Mouse (Mus musculus) intestine, embryonic 14.5 days (tissue): Measurements from ENCODE around the gene Akna. TPM values are rescaled to one million over a fixed set of nuclear protein-coding genes. Genes with fewer than 3 reads are reported as not detected.

Source experiments
- ATAC-seq: fragments of 200-750 bp; cut with Nextera tagmentation; replicated peaks from 2 replicates; pipeline ENCODE4 v1.8.0; 2017; ENCODE audit warnings: low read depth, moderate number of reproducible peaks, moderate TSS enrichment, moderate library complexity; ENCODE audit not compliant: low FRiP score, low TSS enrichment
- DNase-seq: peaks from one replicate; pipeline ENCODE4 v3.0.0-alpha.2; 2018; ENCODE audit warnings: low spot score
- H3K27ac ChIP-seq: fragments of 300-500 bp; sonication (generic); 2 replicates; pipeline ENCODE4 v1.5.1; 2014; ENCODE audit warnings: low read depth, mild to moderate bottlenecking, control low read depth
- H3K27me3 ChIP-seq: fragments of 300-500 bp; sonication (generic); replicated peaks from 2 replicates; pipeline ENCODE4 v1.6.1; 2014; ENCODE audit warnings: low read length, control low read depth; ENCODE audit not compliant: control insufficient read depth, insufficient read depth
- H3K36me3 ChIP-seq: fragments of 300-500 bp; sonication (generic); 2 replicates; pipeline ENCODE4 v1.6.1; 2014; ENCODE audit warnings: low read length, control low read depth; ENCODE audit not compliant: control insufficient read depth, insufficient read depth
- H3K4me1 ChIP-seq: fragments of 300-500 bp; sonication (generic); replicated peaks from 2 replicates; pipeline ENCODE4 v1.6.1; 2014; ENCODE audit warnings: low read length, control low read depth, mixed read lengths; ENCODE audit not compliant: control insufficient read depth, insufficient read depth
- H3K4me2 ChIP-seq: fragments of 300-500 bp; sonication (generic); 2 replicates; pipeline ENCODE4 v1.6.1; 2014; ENCODE audit warnings: low read length
- H3K4me3 ChIP-seq: fragments of 300-500 bp; sonication (generic); 2 replicates; pipeline ENCODE4 v1.5.1; 2014; ENCODE audit warnings: low read depth, low read length, control low read depth, mixed read lengths
- H3K9ac ChIP-seq: fragments of 300-500 bp; sonication (generic); 2 replicates; pipeline ENCODE4 v1.6.1; 2014; ENCODE audit warnings: mild to moderate bottlenecking, low read length
- H3K9me3 ChIP-seq: fragments of 300-500 bp; sonication (generic); 2 replicates; pipeline ENCODE4 v1.6.1; 2016; ENCODE audit warnings: low read length, control low read depth; ENCODE audit not compliant: control insufficient read depth
- WGBS: fragments of 180-500 bp; shearing (Covaris S2); extraction: QIAGEN DNeasy Blood & Tissue Kit; methylation state at CpG from one replicate; pipeline ENCODE4 v1.1.7; 2014; 5-methylcytosine and 5-hydroxymethylcytosine counted together
- polyA plus RNA-seq: library from polyadenylated mRNA; unstranded; fragments of >200 nt; fragmentation: Nextera tagmentation; extraction: Ambion mirVana; gene quantifications from 2 replicates; pipeline ENCODE4 v1.2.1, GENCODE M21; 2014

Akna gene
- polyA plus RNA-seq, 1 experiment from 2014 or later = 6.8 TPM

DNA sequence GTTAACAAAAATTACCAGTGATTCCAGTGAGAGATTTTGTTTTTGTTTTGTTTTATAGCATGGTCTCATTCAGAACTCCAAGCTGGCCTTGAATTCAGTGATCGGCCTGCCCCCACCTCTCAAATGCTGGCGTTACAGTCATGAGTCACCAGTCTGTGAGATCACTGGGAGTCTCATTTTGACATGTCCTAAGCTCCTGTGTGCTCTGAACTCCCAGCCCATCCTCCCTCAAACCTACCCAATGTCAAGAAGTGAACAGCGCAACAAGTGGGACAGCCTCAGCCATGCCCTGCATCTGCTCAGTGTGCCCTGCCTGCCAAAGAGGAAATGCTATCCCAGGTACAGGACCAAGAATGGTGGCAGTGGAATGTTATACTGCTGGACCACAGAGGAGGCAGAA, 17.9 kb downstream of the Akna start:
- H3K9ac ChIP-seq = no peak overlapping the region
- H3K4me2 ChIP-seq = no peak overlapping the region
- H3K4me3 ChIP-seq = no peak overlapping the region
- 90% methylated on average over 3 of the region's 3 CpGs for WGBS
- no peak for DNase-seq
- peaks cover 59% of the 10 kb centered on the region for H3K36me3 ChIP-seq
- no peaks in the 10 kb centered on the region for H3K4me1 ChIP-seq
- no peak overlapping the region for H3K27ac ChIP-seq
- H3K27me3 ChIP-seq = no peaks in the 10 kb centered on the region
- no peaks in the 10 kb centered on the region for H3K9me3 ChIP-seq
- ATAC-seq = no peak

DNA sequence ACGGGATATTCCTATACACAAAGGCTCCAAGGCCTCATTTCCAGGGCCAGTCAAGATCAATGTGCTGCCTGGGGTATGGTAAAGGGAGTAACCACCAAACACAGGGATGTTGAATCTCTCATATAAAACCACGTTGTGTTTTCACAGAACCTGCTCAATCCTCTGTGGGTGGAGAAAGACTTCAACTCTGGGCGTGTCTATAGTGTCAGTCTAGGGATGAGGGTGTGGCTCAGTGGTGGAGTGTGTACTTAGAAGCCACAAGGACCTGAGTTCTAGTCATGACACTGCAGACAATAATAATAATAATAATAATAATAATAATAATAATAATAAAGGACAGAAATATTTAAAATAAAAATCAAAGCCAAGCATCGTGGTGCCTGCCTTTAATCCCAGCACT, 18.9 kb downstream of the Akna start:
- Histone ChIP-seq H3K4me1 (no peaks in the 10 kb centered on the region), H3K4me3 (no peak overlapping the region), H3K9ac (no peak overlapping the region), H3K9me3 (no peaks in the 10 kb centered on the region), H3K27me3 (no peaks in the 10 kb centered on the region), H3K36me3 (peaks cover 69% of the 10 kb centered on the region), H3K27ac (no peak overlapping the region), H3K4me2 (no peak overlapping the region)
- ATAC-seq (no peak), DNase-seq (no peak)
- 91% methylated on average over 4 of the region's 4 CpGs for WGBS

DNA sequence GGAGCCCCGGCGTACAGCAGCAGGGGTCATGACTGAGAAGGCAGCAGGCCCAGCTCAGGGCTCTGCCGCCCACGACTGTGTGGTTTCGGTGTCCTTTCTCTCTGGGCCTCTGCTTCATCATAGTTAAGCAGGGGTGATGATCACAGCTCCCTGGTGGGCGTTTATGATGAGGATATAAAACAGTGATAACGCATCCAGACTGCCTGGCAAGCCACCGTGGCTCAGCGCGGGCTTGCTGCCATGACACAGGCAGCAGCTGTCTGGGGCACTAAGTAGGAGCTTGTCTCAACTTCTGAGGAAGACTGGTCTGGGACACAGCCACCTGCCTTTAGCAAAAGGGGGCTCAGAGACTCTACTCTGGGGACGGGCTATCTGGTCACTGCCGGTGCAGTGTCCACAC, 19.7 kb downstream of the Akna start:
- Histone ChIP-seq H3K4me2 (no peak overlapping the region), H3K4me3 (no peak overlapping the region), H3K4me1 (no peaks in the 10 kb centered on the region), H3K27me3 (no peaks in the 10 kb centered on the region), H3K9ac (no peak overlapping the region), H3K36me3 (peaks cover 77% of the 10 kb centered on the region), H3K9me3 (no peaks in the 10 kb centered on the region), H3K27ac (no peak overlapping the region)
- WGBS = 87% methylated on average over 12 of the region's 12 CpGs
- DNase-seq (no peak), ATAC-seq (no peak)

DNA sequence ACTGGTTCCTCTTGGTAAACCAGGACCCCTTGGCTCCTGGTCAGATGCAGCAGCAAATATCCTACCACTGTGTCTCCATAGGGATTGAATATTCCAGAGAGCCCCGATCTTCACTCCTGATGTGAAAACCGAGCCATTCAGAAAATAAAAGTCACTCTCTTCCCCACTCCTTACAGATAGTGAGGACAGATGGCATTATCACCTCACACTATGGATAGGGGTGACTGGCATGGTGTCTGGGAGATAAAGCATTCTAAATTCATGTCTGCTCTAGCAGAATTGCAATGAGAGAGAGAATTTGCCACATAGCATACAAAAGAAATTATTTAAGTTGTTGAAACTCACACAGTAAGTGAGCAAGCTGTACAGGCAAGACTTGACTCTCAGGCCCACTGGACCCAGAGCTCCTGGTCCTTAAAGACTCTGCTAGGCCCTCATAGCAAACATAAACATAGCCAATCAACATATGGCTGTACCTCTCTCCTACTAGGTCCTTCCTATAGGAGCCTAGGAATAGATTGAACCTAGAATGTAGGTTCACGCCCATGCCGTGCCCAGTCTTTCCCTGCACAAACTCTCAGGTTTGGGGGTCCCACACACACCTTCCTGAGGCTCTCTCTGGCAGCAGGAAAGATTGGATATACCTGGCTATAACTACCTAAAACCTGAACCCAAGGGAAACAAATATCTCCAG, 20.3 kb downstream of the Akna start:
- peaks cover 79% of the 10 kb centered on the region for H3K36me3 ChIP-seq

DNA sequence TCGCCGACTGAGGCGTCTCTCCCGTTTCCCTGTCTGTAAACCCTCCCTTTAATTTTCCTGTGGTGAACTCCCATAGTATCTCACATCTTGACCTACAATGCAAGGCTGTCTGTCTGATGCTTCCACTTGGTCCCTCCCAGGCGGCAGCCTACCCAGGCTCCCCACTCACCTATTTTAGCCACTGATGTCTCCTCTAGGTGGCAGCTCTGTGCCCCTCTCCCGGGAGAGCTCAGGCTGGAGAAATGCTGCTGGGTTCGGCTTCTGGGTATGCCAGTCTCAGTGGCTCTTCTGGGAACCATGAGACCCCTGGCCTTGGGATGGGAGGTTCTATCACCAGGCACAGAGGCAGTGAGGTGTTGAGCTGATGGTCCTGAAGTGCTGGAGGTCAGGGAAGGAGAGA, 25.7 kb downstream of the Akna start:
- H3K27me3 ChIP-seq = no peaks in the 10 kb centered on the region
- no peak overlapping the region for H3K27ac ChIP-seq
- H3K9me3 ChIP-seq = no peaks in the 10 kb centered on the region
- DNase-seq = no peak
- no peaks in the 10 kb centered on the region for H3K4me1 ChIP-seq
- no peak for ATAC-seq
- no peak overlapping the region for H3K4me2 ChIP-seq
- no peak overlapping the region for H3K4me3 ChIP-seq
- no peak overlapping the region for H3K9ac ChIP-seq
- WGBS = 72% methylated on average over 7 of the region's 7 CpGs
- peaks cover 93% of the 10 kb centered on the region for H3K36me3 ChIP-seq

More for the DNA sequence above, 20.3 kb downstream of the Akna start:
- Histone ChIP-seq H3K27me3 (no peaks in the 10 kb centered on the region), H3K9ac (no peak overlapping the region), H3K9me3 (no peaks in the 10 kb centered on the region), H3K4me1 (no peaks in the 10 kb centered on the region), H3K4me3 (no peak overlapping the region), H3K4me2 (no peak overlapping the region), H3K27ac (no peak overlapping the region)
- DNase-seq (no peak), ATAC-seq (no peak)
- 88% methylated on average over 4 of the region's 4 CpGs for WGBS

DNA sequence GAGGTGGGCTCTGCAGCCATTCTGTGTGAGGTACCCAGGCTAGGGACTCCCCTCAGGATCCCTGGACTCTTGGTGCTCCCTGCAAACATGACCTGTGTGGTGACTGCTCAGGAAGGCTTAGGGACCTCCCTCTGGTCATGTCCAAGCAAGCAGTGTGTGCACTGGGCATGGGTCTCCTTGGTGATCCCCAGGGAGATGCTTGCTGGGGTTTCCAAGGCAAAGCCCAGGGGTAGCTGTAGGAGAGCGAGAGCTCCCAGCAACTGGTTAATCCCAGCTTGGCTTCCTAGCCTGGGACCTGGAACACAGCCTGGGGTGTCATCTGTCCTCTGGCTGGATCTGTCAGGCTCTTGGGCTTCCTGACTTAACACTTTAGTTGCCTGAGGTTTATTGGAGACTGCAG, 27.8 kb downstream of the Akna start:
- ATAC-seq (no peak), DNase-seq (no peak)
- Histone ChIP-seq H3K27ac (no peak overlapping the region), H3K4me1 (no peaks in the 10 kb centered on the region), H3K9me3 (no peaks in the 10 kb centered on the region), H3K4me3 (no peak overlapping the region), H3K4me2 (no peak overlapping the region), H3K36me3 (peaks cover 91% of the 10 kb centered on the region), H3K9ac (no peak overlapping the region), H3K27me3 (no peaks in the 10 kb centered on the region)
- WGBS = 86% methylated on average over 1 of the region's 1 CpGs

DNA sequence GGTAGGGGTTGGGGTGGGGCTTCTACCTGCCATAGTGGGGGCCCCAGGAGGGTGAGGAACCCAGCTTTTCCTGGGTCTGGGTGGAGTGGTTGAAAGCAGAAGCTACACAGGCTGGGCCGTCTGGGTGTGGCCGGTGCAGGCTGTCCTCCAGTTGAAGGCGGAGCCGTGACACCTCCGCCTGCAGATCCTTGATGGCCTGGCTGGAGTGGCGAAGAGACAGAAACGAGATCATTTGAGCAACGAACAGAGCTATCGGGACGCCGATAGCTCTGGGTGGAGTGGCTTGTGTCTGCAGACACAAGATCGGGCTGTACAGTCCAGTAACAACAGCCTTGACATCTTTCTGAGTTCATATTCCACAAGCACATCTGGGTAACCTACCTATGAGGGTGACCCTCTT, 28.8 kb downstream of the Akna start:
- no peak overlapping the region for H3K4me2 ChIP-seq
- H3K27me3 ChIP-seq = no peaks in the 10 kb centered on the region
- no peaks in the 10 kb centered on the region for H3K9me3 ChIP-seq
- 67% methylated on average over 12 of the region's 12 CpGs for WGBS
- no peaks in the 10 kb centered on the region for H3K4me1 ChIP-seq
- DNase-seq (no peak), ATAC-seq (no peak)
- no peak overlapping the region for H3K9ac ChIP-seq
- H3K27ac ChIP-seq = no peak overlapping the region
- H3K36me3 ChIP-seq = peaks cover 90% of the 10 kb centered on the region
- no peak overlapping the region for H3K4me3 ChIP-seq

DNA sequence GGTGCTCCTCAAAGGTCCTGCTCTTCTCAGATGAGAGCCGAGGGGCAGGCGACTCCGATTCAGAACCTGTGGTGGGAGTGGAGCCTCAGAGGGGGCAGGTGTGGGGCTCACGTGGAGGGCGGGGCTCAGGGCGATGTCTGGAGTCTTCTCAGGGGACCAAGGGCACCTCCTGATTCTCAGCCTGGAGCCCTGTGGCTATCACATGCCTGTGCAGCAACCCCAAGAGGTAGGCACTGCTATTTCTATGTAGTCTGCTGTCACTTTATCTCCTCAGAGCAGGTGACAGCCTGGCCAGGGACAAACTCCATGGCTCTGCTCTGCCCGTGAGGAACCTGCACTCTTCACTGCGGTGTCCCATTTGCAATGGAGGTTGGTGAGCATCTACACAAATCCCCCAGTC, 29.8 kb downstream of the Akna start:
- Histone ChIP-seq H3K9me3 (no peaks in the 10 kb centered on the region), H3K27me3 (no peaks in the 10 kb centered on the region), H3K36me3 (peaks cover 86% of the 10 kb centered on the region), H3K4me3 (no peak overlapping the region), H3K4me2 (no peak overlapping the region), H3K27ac (no peak overlapping the region), H3K4me1 (no peaks in the 10 kb centered on the region), H3K9ac (no peak overlapping the region)
- ATAC-seq (no peak), DNase-seq (no peak)
- WGBS = 94% methylated on average over 8 of the region's 8 CpGs

DNA sequence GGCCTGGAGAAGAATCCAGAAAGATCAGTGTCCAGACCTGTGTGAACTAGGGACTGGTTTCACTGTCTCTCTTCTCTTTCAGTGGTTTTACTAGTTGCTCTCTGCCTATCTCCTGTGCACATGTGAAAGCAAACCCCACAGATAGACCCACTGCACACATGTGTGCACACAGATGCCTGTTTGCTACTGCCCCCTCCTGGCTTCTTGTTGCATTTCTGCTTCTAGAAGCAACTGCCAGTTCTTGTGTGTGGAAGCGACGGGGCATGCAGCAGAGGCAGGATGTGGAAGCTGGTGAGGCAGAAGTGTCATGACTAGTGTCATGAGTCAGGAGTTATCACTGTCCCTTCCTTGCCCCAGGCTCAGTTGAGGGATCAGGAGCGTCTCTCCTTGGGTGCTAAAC, 31.3 kb downstream of the Akna start:
- H3K36me3 ChIP-seq = peaks cover 85% of the 10 kb centered on the region
- no peak overlapping the region for H3K4me2 ChIP-seq
- H3K27me3 ChIP-seq = no peaks in the 10 kb centered on the region
- H3K4me3 ChIP-seq = no peak overlapping the region
- H3K9ac ChIP-seq = no peak overlapping the region
- no peak for ATAC-seq
- no peaks in the 10 kb centered on the region for H3K9me3 ChIP-seq
- no peaks in the 10 kb centered on the region for H3K4me1 ChIP-seq
- peak; percentile 58 for DNase-seq
- H3K27ac ChIP-seq = no peak overlapping the region
- WGBS = 59% methylated on average over 3 of the region's 3 CpGs
